Mouse (Mus musculus): ENCODE data around the gene Uchl3. TPM values are rescaled to one million over a fixed set of nuclear protein-coding genes. Genes with fewer than 3 reads are reported as not detected.

Gene Uchl3
- total RNA-seq, 1 experiment: 64.2 TPM

- Histone ChIP-seq H3K9ac (ENCODE audit: insufficient read depth, low read depth, low read length, poor library complexity, severe bottlenecking) (no peak overlapping the region), H3K36me3 (ENCODE audit: control insufficient read depth, insufficient read depth, low read length, poor library complexity, severe bottlenecking) (no peaks in the 10 kb centered on the region), H3K4me1 (ENCODE audit: control insufficient read depth in 2 of 2, insufficient read depth in 2 of 2, low read length in 2 of 2, poor library complexity in 1 of 2) (peaks cover 1 to 7% of the 10 kb centered on the region in 2 experiments; a peak in 2 of 4 replicates), H3K27ac (ENCODE audit: insufficient read depth, low read depth, low read length, poor library complexity, severe bottlenecking) (no peak overlapping the region), H3K4me3 (ENCODE audit: insufficient read depth in 1 of 2, low read depth in 1 of 2, low read length in 2 of 2, poor library complexity in 1 of 2, severe bottlenecking in 1 of 2) (no peak overlapping the region), H3K9me3 (ENCODE audit: control insufficient read depth, insufficient read depth, low read depth, low read length) (no peaks in the 10 kb centered on the region)
- DNase-seq (ENCODE audit: low read depth, low spot score): no peak
- TF ChIP-seq HCFC1 (IDR thresholded peaks at IDR 0.05; ENCODE audit: borderline replicate concordance, insufficient read depth, low read length) (no peak), ZNF384 (IDR thresholded peaks at IDR 0.05; ENCODE audit: low read depth, low read length) (no peak), ZC3H11A (IDR thresholded peaks at IDR 0.05; ENCODE audit: borderline replicate concordance, low read depth, low read length) (no peak), CHD2 (IDR thresholded peaks at IDR 0.05; ENCODE audit: low read depth, low read length) (no peak), MAFK (IDR thresholded peaks at IDR 0.05; ENCODE audit: insufficient read depth, low read depth, low read length) (no peak)
- in situ Hi-C loops (cut with MboI; ENCODE audit: low sequenced_read_pairs in 2 of 2, unreplicated experiment in 2 of 2): no loop called here
Measured at GRCm38 (mm10) chr14:101733542-101734303, 80.0 kb downstream of the Uchl3 start.

GRCm38 (mm10) chr14:101737501-101737900, 83.7 kb downstream of the Uchl3 start:
- in situ Hi-C loops (cut with MboI; ENCODE audit: low sequenced_read_pairs in 2 of 2, unreplicated experiment in 2 of 2): no loop called here
- Histone ChIP-seq H3K27ac (ENCODE audit: insufficient read depth, low read depth, low read length, poor library complexity, severe bottlenecking) (no peak overlapping the region), H3K9ac (ENCODE audit: insufficient read depth, low read depth, low read length, poor library complexity, severe bottlenecking) (no peak overlapping the region), H3K4me1 (ENCODE audit: control insufficient read depth in 2 of 2, insufficient read depth in 2 of 2, low read length in 2 of 2, poor library complexity in 1 of 2) (peaks cover 0 to 7% of the 10 kb centered on the region in 2 experiments; a peak in 2 of 4 replicates), H3K9me3 (ENCODE audit: control insufficient read depth, insufficient read depth, low read depth, low read length) (no peaks in the 10 kb centered on the region), H3K4me3 (ENCODE audit: insufficient read depth in 1 of 2, low read depth in 1 of 2, low read length in 2 of 2, poor library complexity in 1 of 2, severe bottlenecking in 1 of 2) (no peak overlapping the region), H3K36me3 (ENCODE audit: control insufficient read depth, insufficient read depth, low read length, poor library complexity, severe bottlenecking) (no peaks in the 10 kb centered on the region)
- DNase-seq (ENCODE audit: low read depth, low spot score): no peak
- TF ChIP-seq ZC3H11A (IDR thresholded peaks at IDR 0.05; ENCODE audit: borderline replicate concordance, low read depth, low read length): no peak
- TF ChIP-seq CHD2 (IDR thresholded peaks at IDR 0.05; ENCODE audit: low read depth, low read length): no peak
- no peak for TF ChIP-seq ZNF384 (IDR thresholded peaks at IDR 0.05; ENCODE audit: low read depth, low read length)
- no peak for TF ChIP-seq MAFK (IDR thresholded peaks at IDR 0.05; ENCODE audit: insufficient read depth, low read depth, low read length)
- no peak for TF ChIP-seq HCFC1 (IDR thresholded peaks at IDR 0.05; ENCODE audit: borderline replicate concordance, insufficient read depth, low read length)

Other genes with a start within 250 kb of the Uchl3 start
- 1.1 and 1.8 TPM in 2 replicates for gene Tbc1d4, start 44.8 kb upstream of the Uchl3 start, total RNA-seq (2012; rRNA removed)
- 19.1 and 25.7 TPM in 2 replicates for gene Commd6, start 13.3 kb upstream of the Uchl3 start, total RNA-seq (2012; rRNA removed)
- 0.62 and 0.74 TPM in 2 replicates for gene Gm9922, start 75.8 kb downstream of the Uchl3 start, total RNA-seq (2012; rRNA removed)
- 19.4 and 23.1 TPM in 2 replicates for gene Lmo7, start 76.0 kb downstream of the Uchl3 start, total RNA-seq (2012; rRNA removed)